Mouse (Mus musculus) right cerebral cortex, adult 2 months (tissue): ENCODE measurements around the gene Iqcd.

ENCODE experiments used
- DNase-seq, 2 experiments: peaks; one replicate each; pipeline ENCODE4 v3.0.0; 2021 to 2022; ENCODE audit warnings: low spot score in 2 of 2

Gene Iqcd

DNA sequence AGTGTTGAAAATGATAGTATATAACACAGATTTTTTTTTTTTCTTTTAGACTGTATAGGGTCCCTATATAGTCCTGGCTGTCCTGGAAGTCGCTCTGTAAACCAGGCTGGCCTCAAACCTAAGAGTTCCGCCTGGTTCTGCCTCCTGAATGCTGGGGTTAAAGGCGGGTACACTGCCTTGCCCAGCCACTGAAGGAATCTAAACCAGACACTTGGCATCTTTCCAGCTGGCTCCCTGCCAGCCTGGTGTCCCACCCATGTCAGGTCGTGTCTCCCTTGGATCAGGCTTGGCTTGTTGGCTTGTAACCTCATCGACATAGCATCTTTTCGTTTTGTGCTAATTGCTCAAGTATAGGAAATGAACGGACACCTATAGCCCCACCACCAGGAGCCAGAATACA lies 39.8 kb downstream of the Iqcd start:
- DNase-seq = no peak

- DNase-seq = no peak
Measured at GRCm38 (mm10) chr5:120631128-120631527, 42.3 kb downstream of the Iqcd start.

DNA sequence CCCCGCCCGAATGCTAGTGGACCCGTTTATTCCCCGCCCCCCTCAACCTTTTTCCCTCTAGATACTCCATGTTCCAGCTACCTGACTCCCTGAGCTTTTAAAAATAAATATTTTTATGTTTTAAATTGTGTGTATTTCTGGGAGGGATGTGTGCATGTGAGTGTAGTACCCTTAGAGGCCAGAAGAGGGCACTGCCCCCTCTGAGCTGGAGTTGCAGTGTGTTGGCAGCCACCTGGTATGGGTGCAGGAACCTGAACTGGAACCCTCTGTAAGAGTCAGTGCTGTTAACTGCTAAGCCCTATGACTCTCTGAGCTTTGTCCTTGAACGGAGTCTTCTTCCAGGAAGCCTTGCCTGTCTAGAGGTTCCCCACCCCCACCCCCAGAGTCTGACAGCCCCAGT lies 43.1 kb downstream of the Iqcd start:
- DNase-seq = no peak

GRCm38 (mm10) chr5:120634131-120634530 lies 45.3 kb downstream of the Iqcd start, which contains the start of gene Cfap73:
Cfap73 (minus strand) TSS chr5:120634235.
- no peak for DNase-seq

GRCm38 (mm10) chr5:120634860-120635259 lies 46.0 kb downstream of the Iqcd start:
- DNase-seq = no peak

GRCm38 (mm10) chr5:120635633-120636032 lies 46.8 kb downstream of the Iqcd start:
- DNase-seq = no peak

- no peak for DNase-seq
Measured at GRCm38 (mm10) chr5:120640094-120640493, 51.3 kb downstream of the Iqcd start.

- no peak for DNase-seq
Measured at GRCm38 (mm10) chr5:120643365-120644085, 54.7 kb downstream of the Iqcd start.

DNA sequence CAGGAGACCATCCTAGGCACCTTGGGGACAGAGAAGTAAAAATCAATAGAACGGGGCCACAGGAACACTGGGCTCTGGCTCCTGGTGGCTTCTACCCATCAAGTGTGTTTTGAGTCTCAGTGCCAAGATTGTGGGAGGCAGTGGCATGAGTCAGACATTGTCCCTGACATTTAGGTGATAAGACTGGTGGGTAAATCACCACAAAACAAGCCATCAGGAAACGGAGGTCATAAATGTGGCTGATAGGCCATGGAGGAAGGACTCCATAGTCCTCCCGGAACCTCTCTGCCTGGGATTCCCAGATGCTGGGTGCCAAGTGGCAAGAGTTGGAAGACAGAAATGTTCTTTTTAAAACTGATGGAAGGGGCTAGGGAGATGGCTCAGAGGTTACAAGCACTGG lies 55.4 kb downstream of the Iqcd start:
- no peak for DNase-seq

- DNase-seq = no peak
Measured at GRCm38 (mm10) chr5:120645851-120646250, 57.0 kb downstream of the Iqcd start.

DNA sequence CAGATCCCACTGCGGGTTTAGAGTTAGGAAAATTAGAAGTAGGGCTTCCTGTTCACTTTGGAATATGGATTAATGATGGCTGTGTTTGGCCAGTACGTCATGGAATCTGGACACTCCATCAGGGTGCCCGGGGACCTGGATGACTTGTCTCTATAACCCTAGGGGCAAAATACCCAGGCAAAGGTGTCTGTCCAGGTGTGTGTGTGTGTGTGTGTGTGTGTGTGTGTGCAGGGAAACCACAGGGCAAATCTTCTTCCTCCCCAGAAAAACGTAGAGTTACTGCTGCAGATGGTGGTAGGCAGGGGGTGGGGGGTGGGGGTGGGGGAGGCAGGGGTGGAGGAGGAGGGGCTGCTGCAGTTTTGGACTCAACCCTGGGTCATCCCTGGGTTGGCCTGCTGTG lies 58.5 kb downstream of the Iqcd start:
- no peak for DNase-seq

DNA sequence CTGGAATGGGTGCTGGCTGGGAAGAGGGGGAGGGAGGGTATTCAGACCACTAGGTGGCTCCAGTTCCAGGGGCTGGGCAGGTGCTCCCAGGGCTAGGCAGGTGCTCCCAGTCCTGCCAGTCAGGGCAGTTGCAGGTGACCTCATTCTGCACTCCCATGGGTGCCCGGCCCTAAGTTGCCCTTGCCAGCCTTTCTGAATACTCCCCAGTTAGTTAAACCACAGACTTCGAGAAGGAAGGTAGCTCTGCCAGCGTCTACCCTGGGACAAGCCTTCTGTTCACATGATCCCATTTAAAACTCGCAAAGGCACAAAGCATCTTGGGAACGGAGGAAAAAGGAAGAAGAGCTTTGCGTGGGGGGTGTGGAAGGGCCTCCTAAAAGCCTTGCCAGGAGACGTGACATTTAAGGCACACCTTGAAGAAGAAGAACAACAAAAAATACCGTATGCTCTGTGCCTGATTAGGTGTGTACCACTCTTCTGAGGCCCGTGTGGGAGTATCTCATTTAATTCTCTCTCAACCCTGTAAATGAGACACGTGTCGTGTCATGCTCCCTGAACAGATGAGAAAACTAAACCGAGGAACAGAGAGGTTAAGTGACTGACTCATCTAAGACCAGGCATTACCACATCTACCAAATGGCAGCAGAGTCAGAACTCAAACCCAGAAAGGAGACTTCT lies 59.1 kb downstream of the Iqcd start:
- DNase-seq = peak; percentile 29 to 48

DNA sequence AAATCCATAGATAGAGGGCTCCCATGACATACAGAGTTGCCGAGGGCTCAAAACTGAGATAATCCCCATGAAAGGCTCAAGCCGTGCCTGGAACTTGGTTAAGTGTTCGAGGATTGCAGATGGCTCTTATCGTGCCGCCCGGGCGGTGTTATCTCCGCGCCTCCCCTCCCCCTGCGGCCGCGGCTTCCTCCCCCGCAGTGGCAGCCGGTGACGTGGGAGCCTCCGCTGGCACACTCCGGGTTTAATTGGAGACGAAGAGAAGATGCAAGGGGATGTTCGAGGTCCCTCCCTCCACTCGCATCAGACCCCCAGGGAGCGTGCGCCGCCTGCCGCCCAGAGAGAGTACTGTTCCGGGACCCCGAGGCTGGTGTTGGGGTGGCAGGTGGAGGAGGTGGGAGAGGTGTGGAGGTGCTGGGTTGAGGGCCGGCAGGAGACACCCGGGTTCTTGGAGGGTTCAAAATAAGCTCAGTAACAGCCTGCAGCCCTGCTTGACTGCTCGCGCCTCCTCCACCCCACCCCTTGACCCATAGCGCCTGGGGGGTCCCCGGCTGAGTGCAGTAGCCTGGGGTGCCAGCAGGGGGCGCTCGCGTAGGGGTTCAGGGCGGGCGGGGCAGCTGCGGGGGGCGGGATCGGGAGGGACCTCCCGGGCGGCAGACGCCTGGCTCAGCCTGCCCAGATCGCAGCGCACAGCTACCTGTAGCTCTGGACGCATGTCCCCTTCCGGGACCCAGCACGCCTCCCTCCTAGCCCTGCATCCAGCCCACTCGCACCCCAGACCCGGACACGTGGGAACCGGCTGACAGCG lies 60.0 kb downstream of the Iqcd start, which contains the start of gene Rasal1:
Gene Rasal1, plus strand, starts transcription at position 244 of the 805 bp plus-strand sequence.
- DNase-seq = peak; percentile 79 to 82

GRCm38 (mm10) chr5:120649374-120649933 lies 60.6 kb downstream of the Iqcd start:
- peak; percentile 40 for DNase-seq

DNA sequence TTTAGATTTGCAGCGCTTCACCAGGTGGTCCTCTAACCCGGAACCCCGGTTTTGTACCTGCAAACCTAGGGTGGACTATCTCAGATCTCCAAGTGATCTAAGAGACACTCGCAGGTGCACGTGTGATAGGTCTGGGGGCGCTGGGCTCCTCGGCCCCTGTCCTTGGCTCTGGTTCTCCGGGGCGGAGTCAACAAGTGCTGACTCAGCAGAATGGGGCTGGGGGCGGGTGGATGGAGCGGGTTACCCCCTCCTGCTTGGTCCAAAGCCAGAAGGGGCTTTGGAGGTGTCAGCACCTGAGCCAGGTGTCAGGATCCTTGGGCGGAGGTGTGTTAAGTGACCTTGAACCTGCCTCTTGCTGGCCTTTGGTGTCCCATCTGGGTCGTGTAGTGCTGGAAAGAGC lies 61.1 kb downstream of the Iqcd start:
- DNase-seq = no peak

DNA sequence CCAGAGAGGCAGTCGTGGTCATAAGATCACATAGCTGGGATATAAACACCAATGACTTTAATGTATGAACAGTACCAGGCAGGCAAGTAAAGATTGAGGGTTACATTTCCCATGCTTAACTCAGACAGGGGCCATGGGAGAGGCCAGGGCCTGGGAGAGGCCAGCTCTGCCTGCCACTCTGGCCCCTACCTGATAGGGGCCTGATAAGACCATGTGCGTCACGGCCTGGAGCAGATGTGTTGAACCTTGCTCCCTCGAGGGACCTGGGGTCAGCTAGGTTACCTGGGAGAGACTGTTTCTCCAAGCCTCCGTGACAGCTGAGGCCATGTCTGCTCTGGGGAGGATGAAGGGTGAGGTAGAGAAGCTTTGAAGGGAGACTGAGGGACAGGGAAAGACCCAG lies 62.4 kb downstream of the Iqcd start:
- no peak for DNase-seq

- DNase-seq = peak; percentile 46 to 56
Measured at GRCm38 (mm10) chr5:120652915-120653701, 64.3 kb downstream of the Iqcd start.

GRCm38 (mm10) chr5:120653873-120654272 lies 65.1 kb downstream of the Iqcd start:
- DNase-seq = no peak

GRCm38 (mm10) chr5:120656281-120656751 lies 67.5 kb downstream of the Iqcd start:
- peak; percentile 53 to 63 for DNase-seq
